Mouse (Mus musculus) midbrain, embryonic 11.5 days (tissue): ENCODE results near the gene Aoah. TPM values are rescaled to one million over a fixed set of nuclear protein-coding genes. Genes with fewer than 3 reads are reported as not detected.

ENCODE experiments used
- ATAC-seq: fragments of 200-750 bp; cut with Nextera tagmentation; 2 replicates; pipeline ENCODE4 v1.8.0; 2017; ENCODE audit warnings: moderate TSS enrichment, moderate library complexity; ENCODE audit not compliant: low FRiP score
- DNase-seq: peaks from one replicate; pipeline ENCODE4 v3.0.0; 2015; ENCODE audit warnings: low spot score; ENCODE audit errors: missing footprints
- H3K27ac ChIP-seq: fragments of 300-500 bp; sonication (generic); 2 replicates; pipeline ENCODE4 v1.5.1; 2014; ENCODE audit warnings: low read depth, low read length
- H3K27me3 ChIP-seq: fragments of 300-500 bp; sonication (generic); 2 replicates; pipeline ENCODE4 v1.6.1; 2014; ENCODE audit warnings: mild to moderate bottlenecking, low read length, moderate library complexity, mixed read lengths; ENCODE audit not compliant: control insufficient read depth, insufficient read depth
- H3K36me3 ChIP-seq: fragments of 300-500 bp; sonication (generic); 2 replicates; pipeline ENCODE4 v1.6.1; 2014; ENCODE audit warnings: mild to moderate bottlenecking, low read length, moderate library complexity, mixed read lengths; ENCODE audit not compliant: control insufficient read depth, insufficient read depth
- H3K4me1 ChIP-seq: fragments of 300-500 bp; sonication (generic); 2 replicates; pipeline ENCODE4 v1.6.1; 2014; ENCODE audit warnings: low read length; ENCODE audit not compliant: control insufficient read depth, insufficient read depth
- H3K4me2 ChIP-seq: fragments of 300-500 bp; sonication (generic); 2 replicates; pipeline ENCODE4 v1.6.1; 2014; ENCODE audit warnings: mild to moderate bottlenecking, moderate library complexity
- H3K4me3 ChIP-seq: fragments of 300-500 bp; sonication (generic); 2 replicates; pipeline ENCODE4 v1.5.1; 2014; ENCODE audit warnings: low read depth, low read length
- H3K9ac ChIP-seq: fragments of 300-500 bp; sonication (generic); 2 replicates; pipeline ENCODE4 v1.6.1; 2014; ENCODE audit warnings: low read length
- H3K9me3 ChIP-seq: fragments of 300-500 bp; sonication (generic); 2 replicates; pipeline ENCODE4 v1.6.1; 2016; ENCODE audit warnings: low read length; ENCODE audit not compliant: control insufficient read depth
- WGBS: fragments of 180-500 bp; shearing (Covaris S2); extraction: QIAGEN DNeasy Blood & Tissue Kit; methylation state at CpG from one replicate; pipeline ENCODE4 v1.1.7; 2014; 5-methylcytosine and 5-hydroxymethylcytosine counted together
- polyA plus RNA-seq: library from polyadenylated mRNA; unstranded; fragments of >200 nt; fragmentation: Nextera tagmentation; extraction: Ambion mirVana; gene quantifications from 2 replicates; pipeline ENCODE4 v1.2.1, GENCODE M21; 2014

Gene Aoah
- 0.87 and 1.1 TPM in 2 replicates for polyA plus RNA-seq

- Histone ChIP-seq H3K27me3 (no peaks in the 10 kb centered on the region), H3K4me2 (no peak within 1 kb of the TSS), H3K36me3 (no peaks in the 10 kb centered on the region), H3K4me3 (no peak within 1 kb of the TSS), H3K27ac (no peak within 1 kb of the TSS), H3K9ac (no peak within 1 kb of the TSS), H3K4me1 (no peaks in the 10 kb centered on the region), H3K9me3 (no peaks in the 10 kb centered on the region)
- no peak for ATAC-seq
- 80% methylated on average over 4 of the region's 4 CpGs for WGBS
- DNase-seq = no peak
These were observed at the start of gene Aoah for GRCm38 (mm10) chr13:20793901-20794300. Gene Aoah, plus strand, starts transcription at chr13:20794113.

DNA sequence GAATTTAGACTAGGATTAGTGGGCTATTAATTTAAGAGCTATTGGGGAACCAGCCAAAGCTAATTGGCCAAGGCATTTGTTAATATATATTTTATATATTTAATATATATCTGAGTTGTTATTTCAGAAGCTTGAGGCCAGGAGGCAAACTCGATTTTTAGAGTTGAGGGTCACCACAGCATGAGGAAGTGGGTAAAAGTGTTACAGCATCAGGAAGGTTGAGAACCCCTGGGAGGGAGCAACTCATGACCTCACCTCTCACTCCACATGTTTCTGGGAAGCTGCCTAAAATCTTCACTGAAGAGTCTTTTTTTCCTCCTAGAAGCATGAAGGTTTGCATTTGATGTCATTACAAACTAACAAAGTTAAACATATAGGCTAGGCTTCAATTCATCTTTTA lies 39.1 kb upstream of the Aoah start:
- 78% methylated on average over 1 of the region's 1 CpGs for WGBS

DNA sequence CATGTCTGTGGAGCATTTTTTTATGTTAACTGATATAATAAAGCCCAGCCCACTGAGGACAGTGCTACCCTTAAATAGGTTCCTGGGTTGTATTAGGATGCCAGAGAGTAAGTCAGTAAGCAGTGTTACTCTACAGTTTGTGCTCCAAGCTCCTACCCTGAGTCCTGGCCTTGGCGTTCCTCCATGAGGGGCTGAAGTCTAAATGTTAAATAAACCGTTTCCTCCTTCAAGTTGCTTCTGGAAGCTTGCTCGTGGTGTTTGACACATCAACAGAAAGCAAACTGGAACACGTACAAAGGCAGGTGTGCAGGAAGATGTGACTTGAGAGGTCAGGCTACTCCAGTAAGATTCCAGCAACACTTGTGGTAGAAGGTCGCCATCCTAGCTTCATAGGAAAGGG lies 10.3 kb upstream of the Aoah start:
- no peak overlapping the region for H3K4me3 ChIP-seq
- DNase-seq (no peak), ATAC-seq (no peak)
- H3K9me3 ChIP-seq = no peaks in the 10 kb centered on the region
- H3K27me3 ChIP-seq = no peaks in the 10 kb centered on the region
- H3K4me2 ChIP-seq = no peak overlapping the region
- no peaks in the 10 kb centered on the region for H3K36me3 ChIP-seq
- H3K9ac ChIP-seq = no peak overlapping the region
- H3K4me1 ChIP-seq = no peaks in the 10 kb centered on the region
- 85% methylated on average over 5 of the region's 5 CpGs for WGBS
- H3K27ac ChIP-seq = no peak overlapping the region

More for the DNA sequence above, 39.1 kb upstream of the Aoah start:
- DNase-seq = no peak
- Histone ChIP-seq H3K9ac (no peak overlapping the region), H3K27ac (no peak overlapping the region), H3K36me3 (no peaks in the 10 kb centered on the region), H3K4me1 (no peaks in the 10 kb centered on the region), H3K9me3 (no peaks in the 10 kb centered on the region), H3K4me2 (no peak overlapping the region), H3K27me3 (no peaks in the 10 kb centered on the region), H3K4me3 (no peak overlapping the region)
- no peak for ATAC-seq

- H3K4me3 ChIP-seq = no peak overlapping the region
- 87% methylated on average over 6 of the region's 6 CpGs for WGBS
- ATAC-seq (no peak), DNase-seq (no peak)
- H3K27me3 ChIP-seq = no peaks in the 10 kb centered on the region
- no peak overlapping the region for H3K9ac ChIP-seq
- no peaks in the 10 kb centered on the region for H3K36me3 ChIP-seq
- H3K9me3 ChIP-seq = no peaks in the 10 kb centered on the region
- no peak overlapping the region for H3K4me2 ChIP-seq
- no peaks in the 10 kb centered on the region for H3K4me1 ChIP-seq
- H3K27ac ChIP-seq = no peak overlapping the region
These were observed 9.9 kb upstream of the Aoah start for GRCm38 (mm10) chr13:20784060-20784459.

- no peak for ATAC-seq
These were observed 8.0 kb upstream of the Aoah start for GRCm38 (mm10) chr13:20785960-20786359.

GRCm38 (mm10) chr13:20786825-20787245 lies 7.1 kb upstream of the Aoah start:
- H3K4me3 ChIP-seq = no peak overlapping the region
- no peak overlapping the region for H3K4me2 ChIP-seq
- no peaks in the 10 kb centered on the region for H3K27me3 ChIP-seq
- no peaks in the 10 kb centered on the region for H3K9me3 ChIP-seq
- H3K36me3 ChIP-seq = no peaks in the 10 kb centered on the region
- no peak overlapping the region for H3K27ac ChIP-seq
- DNase-seq (no peak), ATAC-seq (no peak)
- WGBS = 75% methylated on average over 1 of the region's 1 CpGs
- H3K9ac ChIP-seq = no peak overlapping the region
- no peaks in the 10 kb centered on the region for H3K4me1 ChIP-seq

More at GRCm38 (mm10) chr13:20785960-20786359, 8.0 kb upstream of the Aoah start:
- no peak overlapping the region for H3K4me3 ChIP-seq
- no peaks in the 10 kb centered on the region for H3K36me3 ChIP-seq
- no peak overlapping the region for H3K4me2 ChIP-seq
- no peak for DNase-seq
- no peak overlapping the region for H3K9ac ChIP-seq
- no peaks in the 10 kb centered on the region for H3K27me3 ChIP-seq
- H3K9me3 ChIP-seq = no peaks in the 10 kb centered on the region
- 80% methylated on average over 7 of the region's 7 CpGs for WGBS
- no peak overlapping the region for H3K27ac ChIP-seq
- no peaks in the 10 kb centered on the region for H3K4me1 ChIP-seq

DNA sequence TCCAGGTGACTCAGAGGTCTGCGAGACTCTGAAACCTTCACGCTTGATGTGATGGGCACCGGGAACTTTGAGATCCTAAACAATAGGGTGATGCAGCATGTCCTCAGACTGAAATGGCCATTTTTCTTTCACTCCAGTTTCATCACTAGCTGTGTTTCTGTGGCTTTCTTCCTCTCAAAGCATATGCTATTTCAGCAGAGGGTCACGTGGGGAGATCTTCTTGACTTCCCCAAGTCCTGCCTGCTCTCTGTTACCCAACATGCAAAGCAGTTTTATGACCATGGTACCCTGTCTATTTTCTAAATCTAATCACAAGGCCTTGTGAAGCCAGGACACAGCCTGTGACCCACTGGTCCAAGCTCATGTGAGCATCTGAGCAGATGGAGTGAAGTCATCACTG lies 6.0 kb upstream of the Aoah start:
- no peak overlapping the region for H3K4me3 ChIP-seq
- no peak overlapping the region for H3K27ac ChIP-seq
- H3K36me3 ChIP-seq = no peaks in the 10 kb centered on the region
- H3K27me3 ChIP-seq = no peaks in the 10 kb centered on the region
- no peaks in the 10 kb centered on the region for H3K4me1 ChIP-seq
- no peaks in the 10 kb centered on the region for H3K9me3 ChIP-seq
- H3K9ac ChIP-seq = no peak overlapping the region
- no peak overlapping the region for H3K4me2 ChIP-seq
- no peak for ATAC-seq
- DNase-seq = no peak
- WGBS = 86% methylated on average over 4 of the region's 4 CpGs

- Histone ChIP-seq H3K4me3 (no peak overlapping the region), H3K9ac (no peak overlapping the region), H3K27ac (no peak overlapping the region), H3K27me3 (no peaks in the 10 kb centered on the region), H3K4me2 (no peak overlapping the region), H3K9me3 (no peaks in the 10 kb centered on the region), H3K36me3 (no peaks in the 10 kb centered on the region), H3K4me1 (no peaks in the 10 kb centered on the region)
- 87% methylated on average over 3 of the region's 3 CpGs for WGBS
- DNase-seq (no peak), ATAC-seq (no peak)
These were observed 2.7 kb downstream of the Aoah start for GRCm38 (mm10) chr13:20796651-20797050.

DNA sequence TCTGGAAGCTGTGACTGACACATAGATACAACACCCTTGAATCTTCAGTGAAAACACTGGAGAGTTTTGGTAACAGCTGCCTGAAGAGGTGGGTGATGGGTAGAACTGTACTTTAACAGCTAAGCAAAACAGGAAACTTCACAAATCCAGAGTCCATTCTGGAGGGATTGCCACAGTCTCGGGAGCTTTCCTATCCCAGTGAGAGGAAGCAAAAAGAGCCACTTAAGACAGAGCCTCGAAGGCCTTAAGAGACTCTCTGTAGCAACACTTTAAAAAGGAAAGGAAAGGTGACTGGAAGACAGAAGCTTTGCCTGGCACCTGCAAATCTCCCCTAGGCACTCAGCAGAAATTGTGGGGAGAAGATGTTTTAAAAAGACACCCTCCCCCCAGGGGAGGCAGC lies 4.6 kb downstream of the Aoah start:
- Histone ChIP-seq H3K27ac (no peak overlapping the region), H3K27me3 (no peaks in the 10 kb centered on the region), H3K4me2 (no peak overlapping the region), H3K4me3 (no peak overlapping the region), H3K36me3 (no peaks in the 10 kb centered on the region), H3K9me3 (no peaks in the 10 kb centered on the region), H3K4me1 (no peaks in the 10 kb centered on the region), H3K9ac (no peak overlapping the region)
- DNase-seq = no peak
- ATAC-seq = no peak
- 60% methylated on average over 2 of the region's 2 CpGs for WGBS

- Histone ChIP-seq H3K4me2 (no peak overlapping the region), H3K27ac (no peak overlapping the region), H3K4me1 (no peaks in the 10 kb centered on the region), H3K9ac (no peak overlapping the region), H3K9me3 (no peaks in the 10 kb centered on the region), H3K36me3 (no peaks in the 10 kb centered on the region), H3K4me3 (no peak overlapping the region), H3K27me3 (no peaks in the 10 kb centered on the region)
- ATAC-seq = no peak
- WGBS = 77% methylated on average over 3 of the region's 3 CpGs
- DNase-seq = no peak
These were observed 5.9 kb downstream of the Aoah start for GRCm38 (mm10) chr13:20799772-20800171.
